Mouse (Mus musculus) liver (tissue): Measurements from ENCODE around the gene Arhgef39.

ENCODE experiments used
- DNase-seq: peaks from one replicate; pipeline ENCODE4 v3.0.0-alpha.2; 2020; ENCODE audit warnings: mixed read lengths

The Arhgef39 gene

DNA sequence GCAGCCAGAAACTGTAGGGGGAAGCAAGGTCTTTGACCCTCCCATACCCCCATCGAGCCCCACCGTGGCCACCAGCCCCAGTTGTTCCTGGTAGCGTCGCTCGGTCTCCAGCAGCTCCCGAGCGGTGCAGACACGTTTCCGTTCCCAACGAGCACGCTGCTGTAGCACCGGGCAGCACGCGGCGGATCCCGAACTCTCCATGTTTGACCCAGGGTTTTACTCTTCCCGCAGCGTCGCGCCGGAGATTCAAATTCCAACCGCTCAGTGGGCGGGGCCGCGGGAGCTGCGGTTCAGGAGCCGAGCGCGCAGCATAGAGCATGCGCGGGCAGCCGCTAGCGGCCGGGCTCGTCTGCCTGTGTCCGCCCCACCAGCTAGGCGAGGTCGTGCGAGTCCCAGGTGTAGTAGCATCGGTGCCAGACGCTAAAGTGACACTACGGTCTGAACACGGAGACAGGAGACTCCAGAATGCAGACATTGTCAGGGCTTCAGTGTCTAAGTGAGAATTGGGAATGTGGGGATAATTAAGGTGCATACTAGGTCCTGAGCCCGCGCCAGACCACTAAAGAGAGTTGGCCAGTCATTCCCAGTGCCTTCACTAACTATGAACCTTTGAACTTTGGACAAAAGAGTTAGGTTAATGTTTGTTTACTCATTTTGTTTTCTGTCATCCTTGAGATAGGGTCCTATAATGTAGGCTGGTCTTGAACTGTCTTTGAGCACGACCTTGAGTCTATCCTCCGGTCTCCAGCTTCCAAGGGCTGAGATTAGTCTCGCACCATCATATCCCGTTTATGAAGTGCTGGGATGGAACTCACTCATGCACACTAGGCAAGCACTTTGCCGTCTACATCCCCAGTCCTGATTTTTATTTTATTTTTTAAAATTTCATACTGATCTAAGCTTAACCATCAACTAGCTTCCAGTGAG lies at the start of gene Arhgef39:
Gene Arhgef39, minus strand, starts transcription at position 289 of the 927 bp plus-strand sequence.
- peak; percentile 95 for DNase-seq

DNA sequence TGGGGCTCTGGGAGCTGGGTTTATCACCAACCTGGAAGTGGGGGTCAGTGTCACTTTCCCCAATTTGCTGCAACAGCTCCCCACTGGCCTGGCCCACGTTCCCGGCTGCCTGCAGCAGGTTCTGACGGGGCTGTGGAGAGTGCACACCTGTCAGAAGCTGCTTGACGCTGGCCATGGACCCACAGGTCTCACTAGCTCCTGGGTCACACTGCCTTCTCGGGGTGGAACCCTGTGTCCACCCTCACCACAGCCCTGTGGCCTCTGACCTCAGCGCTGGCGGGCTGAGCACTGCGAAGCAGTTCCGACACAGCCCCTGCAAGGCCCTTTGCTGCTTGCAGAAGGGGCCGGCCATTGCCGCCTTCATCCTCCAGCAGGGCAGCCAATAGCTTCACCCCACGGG lies 49.6 kb upstream of the Arhgef39 start:
- no peak for DNase-seq

DNA sequence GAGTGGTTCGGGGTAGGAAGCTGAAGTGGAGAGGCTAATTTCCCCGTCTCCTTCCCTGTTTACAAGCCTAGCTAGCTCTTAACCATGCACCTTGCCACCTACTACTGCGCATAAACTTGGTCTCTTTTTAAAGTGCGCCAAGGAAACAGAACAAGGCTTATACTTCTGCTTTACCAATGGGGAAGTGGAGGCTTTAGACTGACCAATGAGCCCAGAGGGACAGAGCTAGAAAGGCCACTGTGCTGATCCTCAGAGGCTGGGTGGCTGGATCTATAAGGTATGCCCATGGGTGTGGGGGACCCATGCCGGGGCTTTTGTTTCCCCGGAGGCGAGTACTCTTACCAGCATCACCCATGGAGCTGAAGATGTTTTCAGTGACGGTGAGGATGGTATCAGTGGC lies 47.7 kb upstream of the Arhgef39 start:
- DNase-seq, result no peak

DNA sequence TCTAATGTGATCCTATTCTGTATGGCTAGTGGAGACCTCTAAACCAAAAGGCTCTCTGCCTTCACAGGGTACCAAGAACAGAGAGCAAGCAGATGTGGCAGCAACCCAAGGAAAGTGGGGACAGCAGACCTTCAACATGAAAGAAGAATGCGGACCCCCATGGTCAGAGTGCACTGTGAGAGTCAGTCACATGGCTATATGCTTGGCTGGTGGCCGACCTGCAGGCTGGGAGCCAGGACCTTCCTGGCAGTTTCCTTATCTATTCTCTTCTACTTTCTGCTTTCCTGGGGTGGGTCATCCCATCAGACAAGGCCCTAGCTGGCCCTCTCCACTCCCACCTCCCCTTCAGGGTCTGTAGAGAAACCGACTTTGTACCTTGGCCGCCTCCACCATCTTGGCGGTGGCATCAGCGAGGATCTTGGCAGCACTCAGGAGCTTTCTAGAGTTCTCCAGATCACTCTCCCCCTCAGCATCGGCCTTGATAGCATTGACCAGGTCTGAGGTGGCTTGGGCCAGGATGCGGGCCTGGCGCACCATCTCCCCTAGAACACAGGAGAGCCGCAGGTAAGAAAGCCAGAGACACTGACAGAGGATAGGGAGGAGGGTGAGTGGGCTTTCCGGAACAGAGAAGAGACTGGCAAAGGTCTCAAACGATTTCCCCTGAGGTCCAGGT lies 47.0 kb upstream of the Arhgef39 start:
- DNase-seq, result no peak

DNA sequence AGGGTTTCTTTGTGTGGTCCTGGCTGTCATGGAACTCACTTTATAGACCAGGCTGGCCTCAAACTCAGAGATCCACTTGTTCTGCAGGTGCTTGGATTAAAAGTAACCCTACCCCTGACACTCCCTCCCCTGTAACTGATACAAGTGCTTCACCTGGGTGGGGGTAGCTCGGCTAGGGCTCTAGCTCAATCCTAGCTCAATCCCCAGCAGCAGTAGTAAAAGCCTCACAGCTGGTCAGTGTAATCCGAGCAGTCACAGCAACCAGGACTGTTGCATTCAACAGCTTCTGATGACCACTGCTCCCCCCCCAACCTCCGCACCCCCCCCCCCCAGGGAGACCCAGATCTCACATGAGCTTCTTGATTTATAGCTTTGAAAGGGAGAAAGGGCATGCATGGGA lies 42.5 kb upstream of the Arhgef39 start:
- no peak for DNase-seq

DNA sequence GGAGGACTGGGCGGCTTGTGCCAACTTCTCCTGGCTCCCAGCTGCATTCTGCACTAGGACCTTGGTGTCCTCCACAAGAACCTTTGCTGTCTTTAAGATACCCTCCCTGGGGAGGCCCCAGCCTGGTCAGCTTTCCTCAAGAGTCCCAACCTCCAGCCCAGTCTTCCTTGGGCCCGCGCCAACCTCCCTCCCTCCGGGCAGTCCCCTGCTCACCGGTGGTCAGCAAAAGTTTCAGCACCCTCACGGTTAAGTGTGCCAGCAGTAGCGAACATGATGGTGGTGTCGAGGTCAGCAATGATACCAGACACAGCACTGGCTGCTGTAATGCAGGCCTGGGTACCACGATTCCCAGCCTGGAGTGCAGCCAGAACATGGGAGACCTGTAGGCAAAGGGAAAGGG lies 36.5 kb upstream of the Arhgef39 start:
- DNase-seq, result no peak

DNA sequence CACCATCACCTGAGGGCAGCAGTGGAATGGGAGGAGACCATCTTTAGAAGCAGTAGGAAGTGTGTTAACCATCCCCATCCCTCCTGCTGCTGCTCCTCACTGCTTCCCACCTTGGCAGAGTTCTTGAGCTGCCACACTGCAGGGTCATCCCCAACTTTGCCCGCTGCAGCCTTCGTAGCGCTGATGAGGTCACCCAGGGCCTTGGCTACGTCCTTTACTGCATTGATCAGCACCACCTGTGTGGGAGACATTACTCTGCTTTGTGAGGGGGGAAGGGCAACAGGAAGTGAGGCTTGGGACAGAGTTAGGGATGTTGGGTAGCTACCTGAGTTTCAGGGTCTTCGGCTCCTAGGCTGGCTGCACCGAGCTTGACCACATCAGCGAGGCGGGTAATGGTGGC lies 36.1 kb upstream of the Arhgef39 start:
- DNase-seq, result no peak

DNA sequence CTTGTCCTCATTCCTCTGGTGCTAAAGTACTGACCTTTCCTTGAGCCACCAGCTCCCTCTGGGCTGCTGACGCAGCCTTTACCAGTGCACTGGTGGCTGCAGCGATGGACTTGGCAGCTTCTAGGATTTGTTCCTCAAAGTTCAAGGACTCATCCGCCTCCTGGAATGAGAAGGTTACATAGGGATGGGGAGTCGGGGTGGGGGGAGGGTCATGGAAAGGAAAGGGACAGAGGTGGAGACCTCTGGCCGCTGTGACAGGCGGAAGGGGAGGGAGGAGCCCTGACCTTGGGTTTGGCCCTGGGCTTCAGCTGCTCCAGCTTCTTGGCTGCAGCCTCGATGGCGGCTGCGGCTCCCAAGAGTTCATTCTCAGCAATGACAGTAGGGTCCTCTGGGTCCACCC lies 33.8 kb upstream of the Arhgef39 start:
- no peak for DNase-seq

DNA sequence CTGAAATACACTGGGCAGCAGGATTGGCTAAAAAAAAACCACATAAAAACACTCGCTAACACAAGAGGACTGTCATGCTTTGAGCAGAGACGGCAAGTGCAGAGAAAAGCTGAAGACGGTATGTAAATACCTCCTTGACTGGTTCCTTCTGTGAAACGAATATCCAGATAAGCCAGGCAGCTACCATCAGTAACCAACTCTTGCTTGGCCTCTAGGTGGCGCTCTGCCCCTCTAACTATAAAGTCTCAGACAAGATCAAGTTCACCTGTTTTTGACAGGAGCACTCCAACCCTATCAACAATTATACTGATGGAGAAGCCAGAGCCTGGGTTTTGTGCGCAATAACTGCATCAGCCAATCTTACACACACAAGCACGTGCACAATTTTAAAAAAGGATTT lies 31.1 kb upstream of the Arhgef39 start:
- DNase-seq, result peak; percentile 87

DNA sequence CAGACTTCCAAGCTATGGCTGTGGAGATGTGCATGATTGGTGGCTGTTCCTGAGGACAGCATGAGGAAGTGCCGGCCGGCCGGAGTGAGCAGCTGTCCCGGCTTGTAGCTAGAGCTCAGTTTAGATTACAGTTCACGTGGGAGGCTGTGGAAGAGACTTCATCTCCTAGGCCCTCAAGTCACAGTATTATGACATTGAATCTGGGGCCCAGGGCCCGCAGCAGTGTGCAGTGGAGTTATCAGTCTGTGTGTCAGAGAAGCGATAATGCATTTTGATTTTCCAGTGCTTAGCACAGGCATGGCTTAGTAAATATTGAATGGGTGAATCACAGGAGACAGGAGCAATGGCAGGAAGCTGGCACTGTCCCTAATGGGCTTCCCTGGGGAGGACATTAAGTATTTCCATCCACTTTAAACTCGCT lies 30.6 kb upstream of the Arhgef39 start:
- DNase-seq, result no peak

DNA sequence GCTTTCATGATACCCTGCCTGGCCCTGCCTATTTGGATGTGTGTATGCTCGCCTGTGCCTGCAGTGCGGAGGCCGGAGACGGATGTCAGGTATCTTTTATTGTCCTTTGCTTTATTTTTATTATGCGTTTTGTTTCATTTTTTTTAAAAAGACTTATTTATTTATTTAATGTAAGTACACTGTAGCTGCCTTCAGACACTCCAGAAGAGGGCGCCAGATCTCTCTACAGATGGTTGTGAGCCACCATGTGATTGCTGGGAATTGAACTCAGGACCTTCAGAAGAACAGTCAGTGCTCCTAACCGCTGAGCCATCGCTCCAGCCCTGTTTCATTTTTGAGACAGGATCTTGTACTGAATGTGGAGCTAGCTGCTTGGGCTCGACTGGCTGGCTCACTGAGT lies 29.0 kb upstream of the Arhgef39 start:
- no peak for DNase-seq

DNA sequence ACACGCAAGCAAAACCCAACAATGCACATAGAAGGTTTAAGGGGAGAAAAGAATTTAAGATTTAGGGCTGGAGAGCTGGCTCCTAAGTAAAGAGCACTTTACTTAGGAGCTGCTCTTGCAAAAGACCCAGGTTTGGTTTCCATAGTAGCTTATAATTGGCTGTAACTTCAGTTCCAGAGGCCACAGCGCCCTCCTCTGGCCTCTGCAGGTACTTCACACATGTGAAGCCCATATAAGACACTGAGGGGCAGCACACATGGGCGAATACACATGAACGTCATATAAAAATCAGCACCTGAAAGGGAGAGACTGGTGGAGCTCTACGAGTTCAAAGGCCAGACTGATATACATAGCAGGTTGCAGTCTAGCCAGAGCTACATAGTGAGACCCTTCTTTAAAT lies 28.4 kb upstream of the Arhgef39 start:
- peak; percentile 44 for DNase-seq

DNA sequence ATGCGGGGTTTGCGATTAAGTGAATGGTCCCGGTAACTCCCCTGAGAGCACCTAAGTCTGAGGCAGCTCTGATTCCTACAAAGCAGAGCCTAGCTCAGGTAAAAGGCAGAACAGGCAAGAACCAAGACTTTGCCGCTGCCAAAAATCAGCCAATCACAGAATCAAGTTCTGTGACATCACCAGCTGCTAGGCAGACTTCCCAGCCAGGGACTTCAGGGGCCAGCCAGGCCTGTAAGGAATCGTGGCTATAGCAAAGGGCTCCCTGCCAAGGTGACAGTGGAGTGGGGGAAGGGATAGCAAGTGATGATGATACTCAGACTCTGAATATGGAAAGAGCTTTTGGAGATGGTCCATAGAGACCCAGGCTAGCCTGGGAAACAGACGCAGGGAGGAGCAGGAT lies 20.5 kb upstream of the Arhgef39 start:
- DNase-seq, result peak; percentile 75

DNA sequence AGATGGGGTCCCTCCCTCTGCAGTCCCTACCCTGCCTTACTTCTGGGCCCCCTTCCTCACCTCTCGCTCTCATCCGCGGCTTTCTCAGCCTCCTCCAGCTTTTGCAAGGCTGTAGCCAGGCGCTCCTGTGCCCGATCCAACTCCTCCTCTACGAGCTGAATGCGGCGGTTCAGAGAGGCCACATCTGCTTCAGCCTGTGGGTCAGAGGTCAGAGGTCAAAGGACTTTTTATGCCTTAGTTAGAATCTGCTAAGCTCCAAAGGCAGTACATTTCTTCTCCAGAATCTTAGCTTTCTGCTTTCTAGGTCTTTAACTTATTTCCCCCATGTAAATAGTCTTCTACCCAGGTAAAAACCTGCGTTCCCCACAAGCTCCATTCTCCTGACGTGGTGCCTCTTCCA lies 20.1 kb upstream of the Arhgef39 start:
- no peak for DNase-seq

DNA sequence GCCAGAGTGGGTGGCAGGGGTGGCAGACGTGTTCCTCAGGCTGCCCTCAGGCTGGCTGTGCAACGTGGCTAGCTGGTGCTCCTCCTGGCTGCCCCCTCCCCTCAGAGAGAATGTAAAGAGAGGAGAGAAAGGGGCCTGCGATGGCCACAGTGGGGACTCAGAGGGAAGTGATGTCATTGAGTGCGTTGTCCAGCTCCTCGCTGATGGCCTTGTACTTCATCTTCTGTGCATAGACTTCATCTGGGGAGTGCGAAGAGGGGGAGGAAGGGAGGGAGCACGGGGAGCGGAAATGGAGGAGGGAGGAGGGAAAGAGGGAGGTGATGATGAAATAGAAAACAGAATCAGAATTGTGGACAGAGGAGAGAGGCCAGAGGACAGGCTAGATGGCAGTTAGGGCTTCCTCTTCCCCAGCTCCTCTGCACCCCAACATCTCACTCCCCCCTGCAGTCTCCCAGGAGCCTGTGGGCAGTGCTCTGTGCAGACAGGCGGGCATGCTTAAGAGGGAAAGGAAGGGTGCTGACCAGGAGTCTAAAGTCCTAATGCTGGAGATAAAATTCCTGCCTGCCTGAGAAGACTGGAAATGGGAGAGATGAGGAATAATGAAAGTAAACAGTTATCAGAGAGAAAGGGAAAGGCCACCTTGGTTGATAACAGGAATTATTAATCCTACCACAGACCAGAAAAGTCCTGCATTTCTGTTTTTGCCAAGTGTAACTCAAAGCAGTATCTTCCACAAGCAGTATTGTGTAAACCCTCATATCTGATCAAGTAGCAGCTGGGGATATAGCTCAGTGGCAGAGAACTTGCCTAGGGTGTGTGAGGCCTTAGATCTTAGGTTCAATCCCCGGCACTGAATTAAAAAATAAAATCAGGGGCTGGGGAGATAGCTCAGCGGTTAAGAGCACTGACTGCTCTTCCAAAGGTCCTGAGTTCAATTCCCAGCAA lies 16.5 kb upstream of the Arhgef39 start:
- no peak for DNase-seq

DNA sequence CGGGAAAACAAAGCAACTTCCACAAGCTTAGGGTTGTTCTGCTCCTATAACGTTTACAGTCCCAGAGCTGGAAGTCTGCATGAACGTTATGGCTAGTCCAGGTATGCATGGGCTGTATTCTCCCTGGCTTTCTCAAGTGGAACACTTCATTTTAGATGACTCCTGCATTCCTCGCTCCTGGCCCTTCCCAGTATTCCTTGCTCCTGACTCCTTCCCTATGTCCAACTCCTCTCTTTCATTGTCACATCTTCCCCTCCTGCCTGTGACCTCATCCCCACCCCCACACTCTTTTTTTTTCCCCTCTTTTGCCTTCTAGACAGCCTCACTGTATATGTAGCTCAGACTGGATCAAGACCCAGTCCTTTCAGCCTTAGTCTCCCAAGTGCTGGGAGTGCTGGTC lies 14.3 kb upstream of the Arhgef39 start:
- no peak for DNase-seq

DNA sequence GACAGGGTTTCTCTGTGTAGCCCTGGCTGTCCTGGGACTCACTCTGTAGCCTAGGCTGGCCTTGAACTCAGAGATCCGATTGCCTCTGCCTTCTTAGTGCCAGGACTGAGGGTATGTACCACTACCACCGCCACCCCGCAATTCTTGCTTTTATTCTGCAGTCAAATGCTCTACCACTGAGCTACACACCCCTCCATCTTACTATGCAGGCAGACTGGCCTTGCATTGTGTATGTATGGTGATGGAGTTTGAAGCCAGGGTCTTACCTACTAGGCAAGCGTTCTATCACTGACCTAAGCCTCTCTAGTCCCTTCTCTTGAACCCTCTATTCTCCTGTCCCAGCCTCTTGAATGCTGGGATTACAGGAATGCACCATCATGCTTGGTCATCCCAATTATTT lies 13.8 kb upstream of the Arhgef39 start:
- no peak for DNase-seq

DNA sequence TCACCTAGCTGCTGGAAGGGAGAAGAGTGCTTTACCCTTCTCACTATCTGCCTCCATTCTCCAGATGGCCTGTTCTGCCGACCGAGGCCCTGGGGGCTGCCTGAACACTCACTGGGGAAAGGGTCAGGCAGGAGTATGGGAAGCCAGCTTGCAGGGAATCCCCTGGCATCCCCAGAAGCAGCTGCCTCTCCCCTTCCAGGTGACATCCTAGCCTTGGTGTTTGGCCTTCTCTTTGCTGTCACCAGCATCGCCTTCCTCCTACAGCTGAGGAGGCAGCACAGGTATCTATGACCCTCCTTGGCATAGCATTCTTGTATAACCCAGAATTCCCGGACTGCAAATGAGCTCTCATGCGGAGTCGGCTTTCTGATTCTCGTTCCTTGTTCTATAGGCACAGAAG lies 13.2 kb upstream of the Arhgef39 start:
- no peak for DNase-seq

DNA sequence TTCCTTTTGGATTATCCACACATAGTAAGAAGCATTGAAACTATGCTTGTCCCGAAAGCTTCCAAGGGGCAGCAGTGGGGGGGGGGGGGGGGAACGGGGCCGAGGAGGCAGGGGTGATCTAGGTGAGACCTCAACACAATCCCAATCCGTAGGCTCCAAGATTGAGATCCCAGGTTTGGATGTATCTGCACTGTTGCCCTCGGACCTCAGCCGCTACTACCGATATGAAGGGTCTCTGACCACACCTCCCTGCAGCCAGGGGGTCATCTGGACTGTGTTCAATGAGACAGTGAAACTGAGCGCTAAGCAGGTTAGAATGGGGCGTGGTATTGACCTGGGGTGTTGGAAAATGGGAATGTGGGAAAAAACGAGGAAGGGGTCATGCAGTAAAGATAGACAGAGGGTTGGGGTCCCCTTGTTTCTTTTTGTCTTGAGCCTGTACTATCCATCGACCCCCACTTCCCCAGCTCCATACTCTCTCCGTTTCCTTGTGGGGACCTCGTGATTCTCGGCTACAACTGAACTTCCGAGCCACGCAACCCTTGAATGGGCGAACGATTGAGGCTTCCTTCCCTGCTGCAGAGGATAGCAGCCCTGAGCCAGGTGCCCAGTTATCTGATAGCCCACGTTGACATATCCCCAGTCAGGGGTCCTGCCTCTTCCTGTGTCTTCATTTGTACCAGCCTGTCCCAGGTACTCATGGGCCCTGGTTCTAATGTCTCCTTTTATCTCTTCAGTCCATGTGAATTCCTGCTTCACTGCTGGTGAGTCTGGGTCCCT lies 12.4 kb upstream of the Arhgef39 start:
- no peak for DNase-seq

DNA sequence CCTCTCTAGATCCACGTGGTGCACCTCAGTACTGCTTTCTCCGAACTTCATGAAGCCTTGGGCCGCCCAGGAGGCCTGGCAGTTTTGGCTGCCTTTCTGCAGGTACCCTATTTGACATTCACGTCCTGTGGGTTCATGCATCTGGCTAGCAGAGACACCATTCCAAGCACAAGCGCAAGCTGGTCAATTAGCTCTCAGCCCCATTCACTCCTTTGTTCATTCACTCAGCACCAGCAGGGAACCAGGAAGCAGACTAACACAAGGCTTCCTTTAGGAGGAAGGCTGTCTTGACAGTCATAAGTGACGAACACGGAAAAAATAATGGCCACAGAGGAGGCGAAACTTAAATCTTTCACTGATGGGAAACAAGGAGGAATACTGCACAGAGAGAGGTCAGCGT lies 9.6 kb upstream of the Arhgef39 start:
- no peak for DNase-seq

DNA sequence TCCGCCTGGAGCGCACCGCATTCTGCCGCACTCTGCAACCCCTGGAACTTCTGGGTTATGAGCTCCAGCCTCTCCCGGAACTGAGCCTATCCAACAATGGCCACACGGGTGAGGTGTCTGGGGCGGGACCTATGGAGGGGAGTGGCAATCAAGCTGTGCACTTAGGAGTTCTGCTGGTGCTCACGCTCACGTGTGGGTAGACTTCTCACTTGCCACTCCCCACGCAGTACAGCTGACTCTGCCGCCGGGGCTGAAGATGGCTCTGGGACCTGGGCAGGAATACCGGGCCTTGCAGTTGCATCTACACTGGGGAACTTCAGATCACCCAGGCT lies 9.1 kb upstream of the Arhgef39 start:
- peak; percentile 72 for DNase-seq

DNA sequence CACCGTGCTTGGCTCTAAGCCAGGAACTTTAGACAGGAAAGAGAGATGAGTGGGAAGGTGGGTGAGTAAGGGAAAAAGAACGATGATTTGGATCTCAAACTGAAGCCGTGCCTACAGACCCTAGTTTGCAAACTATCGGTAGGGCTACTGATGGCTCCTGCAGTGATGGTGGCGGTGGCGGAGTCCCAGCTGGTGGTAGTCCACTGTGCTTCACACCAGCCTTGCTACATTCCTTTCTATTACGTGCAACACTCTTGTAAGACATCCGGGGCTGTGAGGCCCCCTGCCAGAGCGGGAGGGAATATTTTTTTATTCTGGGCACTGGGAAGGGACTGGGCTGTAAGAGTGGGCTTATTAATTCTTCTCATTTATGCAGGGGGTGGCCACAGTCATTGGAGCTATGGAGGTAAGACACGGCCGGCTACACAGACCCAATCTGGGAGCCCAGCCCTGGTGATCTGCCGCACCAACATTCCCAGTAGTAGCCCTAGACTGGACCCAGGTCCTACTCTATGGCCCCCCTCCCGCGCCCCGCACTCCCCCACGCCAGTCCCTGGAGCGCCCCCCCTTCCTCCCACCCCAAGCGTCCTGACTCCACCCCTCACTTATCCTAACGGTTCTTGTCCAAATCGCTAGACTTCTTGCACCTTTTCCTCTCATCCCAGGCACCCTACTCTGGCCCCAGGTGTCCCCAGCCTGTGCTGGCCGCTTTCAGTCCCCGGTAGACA lies 8.6 kb upstream of the Arhgef39 start:
- DNase-seq, result no peak
